Mouse (Mus musculus): ENCODE data around the gene Klrg2. TPM values are rescaled to one million over a fixed set of nuclear protein-coding genes. Genes with fewer than 3 reads are reported as not detected.
"Not testable (repeated sequence)": the region's sequence is repeated elsewhere in the genome, so short reads cannot be mapped to it uniquely, and the experiment has no call there.

The Klrg2 gene
- under 1 TPM in 1 of 2 experiments, not detected in 1; 0.31 TPM for total RNA-seq (2021)
- long read RNA-seq, experiment 1, partial matches to known transcripts: 0 of 1 reads
- long read RNA-seq, experiment 1, other reads (novel, unspliced or antisense): 0 of 1 reads
- long read RNA-seq, experiment 2: 0 reads

GRCm38 (mm10) chr6:38636852-38637618 lies at the start of gene Klrg2:
Gene Klrg2 (minus strand): TSS chr6:38637242.
- DNase-seq (ENCODE audit: low spot score): peak; percentile 69

- DNase-seq (ENCODE audit: low spot score): no peak
Observed at GRCm38 (mm10) chr6:38682532-38682931, 45.5 kb upstream of the Klrg2 start.

GRCm38 (mm10) chr6:38677629-38678028 lies 40.6 kb upstream of the Klrg2 start:
- DNase-seq (ENCODE audit: low spot score): no peak

DNA sequence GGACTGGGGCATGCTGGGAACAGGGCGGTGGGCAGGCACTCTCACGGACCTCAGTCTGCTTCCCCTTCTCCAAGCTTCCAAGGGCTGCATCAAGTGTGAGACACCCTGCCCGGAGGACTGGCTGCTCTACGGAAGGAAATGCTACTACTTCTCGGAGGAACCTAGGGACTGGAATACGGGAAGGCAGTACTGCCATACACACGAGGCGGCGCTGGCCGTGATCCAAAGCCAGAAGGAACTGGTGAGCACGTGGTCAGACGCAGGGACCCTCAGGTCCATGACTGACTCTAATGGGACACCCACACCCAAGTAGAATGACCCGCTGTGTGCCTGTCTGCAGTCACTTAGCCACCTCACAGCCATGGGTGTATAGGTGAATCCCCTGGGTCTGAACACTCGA lies 39.7 kb upstream of the Klrg2 start:
- no peak for DNase-seq (ENCODE audit: low spot score)

DNA sequence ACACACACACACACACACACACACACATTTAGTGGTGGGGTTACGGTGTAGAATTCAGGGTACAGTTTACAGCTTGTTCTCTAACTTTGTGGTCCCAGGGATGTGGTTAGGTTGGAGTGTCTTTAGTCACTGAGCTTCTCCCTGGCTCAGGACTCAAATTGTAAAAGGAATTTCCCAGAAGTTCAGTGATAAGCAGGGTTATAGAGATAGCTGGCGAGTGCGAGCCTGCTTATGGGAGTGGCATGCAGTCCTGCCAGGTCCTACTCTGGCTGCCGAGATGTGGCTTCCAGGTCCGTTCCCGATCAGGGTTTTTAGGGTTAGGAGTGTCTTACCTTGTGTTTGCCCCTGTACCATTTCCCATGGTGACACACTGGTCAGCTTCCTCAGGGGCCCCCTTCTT lies 39.2 kb upstream of the Klrg2 start:
- DNase-seq (ENCODE audit: low spot score): no peak

- DNase-seq (ENCODE audit: low spot score): no peak
Observed at GRCm38 (mm10) chr6:38672011-38672410, 35.0 kb upstream of the Klrg2 start.

DNA sequence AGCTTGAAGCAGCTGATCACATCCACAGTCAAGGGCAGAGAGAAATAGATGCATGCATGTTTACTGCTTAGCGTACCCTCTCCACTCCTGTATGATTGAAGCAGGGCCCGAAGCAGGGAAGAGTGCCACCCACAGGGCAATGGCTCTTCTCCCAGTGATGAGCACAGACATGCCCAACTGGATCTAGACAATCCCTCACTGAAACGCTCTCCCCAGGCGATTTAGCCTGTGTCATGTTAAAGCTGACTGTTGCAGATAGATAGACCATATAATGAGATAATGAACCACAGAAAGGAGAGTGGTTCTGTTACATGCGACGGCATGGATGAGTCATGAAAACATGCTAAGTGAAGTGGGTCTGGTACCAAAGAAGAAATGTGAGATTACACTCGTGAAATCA lies 34.2 kb upstream of the Klrg2 start:
- no peak for DNase-seq (ENCODE audit: low spot score)

DNA sequence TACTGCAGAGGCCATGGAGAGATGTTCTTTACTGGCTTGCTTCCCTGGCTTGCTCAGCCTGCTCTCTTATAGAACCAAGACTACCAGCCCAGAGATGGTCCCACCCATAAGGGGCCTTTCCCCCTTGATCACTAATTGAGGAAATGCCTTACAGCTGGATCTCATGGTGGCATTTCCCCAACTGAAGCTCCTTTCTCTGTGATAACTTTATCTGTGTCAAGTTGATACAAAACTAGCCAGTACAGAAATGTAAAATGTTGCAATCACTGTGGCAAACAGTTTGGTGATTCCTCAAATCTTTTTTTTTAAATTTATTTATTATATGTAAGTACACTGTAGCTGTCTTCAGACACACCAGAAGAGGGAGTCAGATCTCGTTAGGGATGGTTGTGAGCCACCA lies 33.4 kb upstream of the Klrg2 start:
- DNase-seq (ENCODE audit: low spot score): not testable (repeated sequence)

DNA sequence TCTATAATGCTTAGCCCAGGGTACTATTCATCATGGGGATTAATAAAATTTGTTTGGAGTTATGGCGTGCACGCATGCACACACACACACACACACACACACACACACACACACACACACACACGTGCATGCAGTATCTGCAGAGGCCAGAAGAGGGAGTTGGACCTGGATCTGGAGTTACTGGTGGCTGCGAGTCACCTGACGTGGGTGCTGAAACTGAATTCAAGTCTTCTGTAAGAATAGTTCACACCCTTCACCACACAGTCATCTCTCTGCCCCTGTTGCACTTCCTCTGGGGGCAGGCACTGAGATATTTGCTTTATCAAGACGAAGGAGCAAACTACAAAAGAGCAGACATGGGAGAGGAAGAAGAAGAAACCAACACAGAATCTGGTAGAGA lies 32.5 kb upstream of the Klrg2 start:
- no peak for DNase-seq (ENCODE audit: low spot score)

- DNase-seq (ENCODE audit: low spot score): no peak
Observed at GRCm38 (mm10) chr6:38662714-38663615, 25.9 kb upstream of the Klrg2 start, which contains the start of gene Clec2l. Gene Clec2l (plus strand): TSS chr6:38663069.

GRCm38 (mm10) chr6:38661626-38662025 lies 24.6 kb upstream of the Klrg2 start:
- DNase-seq (ENCODE audit: low spot score): no peak

- DNase-seq (ENCODE audit: low spot score): peak; percentile 62
Observed at GRCm38 (mm10) chr6:38650263-38650937, 13.4 kb upstream of the Klrg2 start.

- DNase-seq (ENCODE audit: low spot score): no peak
Observed at GRCm38 (mm10) chr6:38649545-38649944, 12.5 kb upstream of the Klrg2 start.

- DNase-seq (ENCODE audit: low spot score): no peak
Observed at GRCm38 (mm10) chr6:38643039-38643438, 6.0 kb upstream of the Klrg2 start.

- DNase-seq (ENCODE audit: low spot score): no peak
Observed at GRCm38 (mm10) chr6:38642593-38642992, 5.6 kb upstream of the Klrg2 start.

- no peak for DNase-seq (ENCODE audit: low spot score)
Observed at GRCm38 (mm10) chr6:38641645-38642044, 4.6 kb upstream of the Klrg2 start.

- no peak for DNase-seq (ENCODE audit: low spot score)
Observed at GRCm38 (mm10) chr6:38641228-38641627, 4.2 kb upstream of the Klrg2 start.

GRCm38 (mm10) chr6:38640401-38640800 lies 3.4 kb upstream of the Klrg2 start:
- peak; percentile 15 for DNase-seq (ENCODE audit: low spot score)

GRCm38 (mm10) chr6:38635941-38636851 lies 846 bp downstream of the Klrg2 start:
- peak; percentile 24 for DNase-seq (ENCODE audit: low spot score)

- no peak for DNase-seq (ENCODE audit: low spot score)
Observed at GRCm38 (mm10) chr6:38634461-38634860, 2.6 kb downstream of the Klrg2 start.

DNA sequence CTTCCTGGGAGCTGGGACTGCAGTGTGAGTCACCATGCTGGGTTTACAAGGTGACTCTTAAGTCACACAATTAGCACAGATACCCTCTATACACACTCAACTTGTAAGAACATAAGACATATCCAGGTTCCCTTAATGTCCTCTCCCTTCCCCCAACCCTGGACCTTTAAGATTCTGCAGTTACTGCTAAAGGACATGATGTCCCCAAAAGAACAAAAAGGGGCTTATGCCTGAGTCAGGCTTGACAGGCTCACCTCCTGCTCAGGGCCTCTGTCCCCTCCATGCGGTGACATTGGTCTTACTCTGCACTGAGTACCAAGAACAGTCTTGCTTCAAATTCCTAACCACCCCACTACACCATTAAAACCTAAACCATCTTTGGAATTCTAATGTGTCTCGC lies 4.2 kb downstream of the Klrg2 start:
- DNase-seq (ENCODE audit: low spot score): no peak
